Mouse (Mus musculus): ENCODE data around the gene Cox4i1. TPM values are rescaled to one million over a fixed set of nuclear protein-coding genes. Genes with fewer than 3 reads are reported as not detected.

Gene Cox4i1
- polyA plus RNA-seq, 1 experiment, result 976 TPM

DNA sequence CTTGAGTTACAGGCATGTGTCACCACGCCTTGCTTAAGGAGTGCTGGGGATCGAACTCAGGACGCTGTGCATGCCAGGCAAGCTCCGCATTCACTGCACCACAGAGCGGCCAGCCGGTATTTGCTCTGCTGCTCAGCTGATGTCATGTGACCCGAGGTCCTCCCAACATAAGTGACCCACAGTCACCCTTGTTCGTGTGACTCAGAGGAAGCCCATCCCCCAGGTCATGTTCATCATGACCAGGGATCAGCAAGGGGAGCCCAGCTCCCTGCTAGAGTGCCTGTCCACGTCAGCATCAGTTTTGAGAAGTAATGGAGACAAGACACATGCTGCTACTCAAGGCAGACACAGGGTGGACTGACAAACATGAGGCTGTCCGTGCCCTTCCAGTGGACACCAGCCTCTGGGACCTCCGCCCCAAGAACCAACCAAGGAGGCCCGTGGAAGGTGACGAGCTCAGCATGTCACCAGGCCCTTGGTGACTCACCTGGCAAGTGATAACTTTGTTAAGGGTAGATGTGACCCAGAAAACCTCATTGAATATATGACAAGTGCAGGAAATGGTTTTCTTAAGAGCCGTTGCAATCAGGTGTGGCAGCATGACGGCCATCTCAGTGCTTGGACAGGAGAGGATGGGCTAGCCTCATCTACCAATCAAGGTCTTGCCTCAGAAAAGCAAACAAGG, 48.1 kb downstream of the Cox4i1 start:
- no peak for TF ChIP-seq POLR2A (IDR thresholded peaks at IDR 0.05; ENCODE audit: borderline replicate concordance, extremely low read depth, insufficient read depth, insufficient read length, poor library complexity, severe bottlenecking)
- TF ChIP-seq CTCF (IDR thresholded peaks at IDR 0.05; ENCODE audit: borderline replicate concordance, extremely low read depth, insufficient read depth, insufficient read length), result no peak
- no peak for DNase-seq (ENCODE audit: low read depth)

DNA sequence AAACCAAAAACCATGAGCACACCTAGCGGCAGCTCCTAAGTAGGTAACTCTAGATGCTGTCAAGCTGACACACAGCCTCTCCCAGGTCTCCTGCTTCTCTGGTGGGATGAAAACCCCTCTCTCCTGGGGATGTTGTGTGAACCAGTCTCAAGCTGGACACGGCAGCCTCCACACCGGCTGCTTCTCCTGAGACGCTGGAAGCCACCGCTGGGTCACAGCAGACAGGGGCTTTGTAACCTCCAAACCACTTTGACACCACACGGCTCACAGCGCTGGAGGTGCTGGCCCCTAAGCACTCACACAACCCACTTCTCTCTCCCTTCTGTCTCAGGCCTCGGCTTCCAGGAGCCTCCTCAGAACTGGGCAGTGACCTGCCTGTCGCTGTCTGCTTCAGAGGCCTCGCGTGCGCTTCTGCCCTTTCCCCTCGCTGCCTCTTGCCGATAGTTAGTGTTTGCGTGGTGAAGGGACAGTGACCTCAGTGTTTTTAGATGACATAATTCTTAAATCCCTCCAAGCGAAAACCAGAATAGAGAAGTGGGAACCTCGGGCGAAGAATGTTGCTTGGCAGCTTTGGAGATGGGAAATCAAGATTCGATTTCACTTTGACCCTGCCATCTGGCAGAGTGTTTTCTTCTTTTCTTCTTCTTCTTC, 51.7 kb downstream of the Cox4i1 start:
- TF ChIP-seq POLR2A (IDR thresholded peaks at IDR 0.05; ENCODE audit: borderline replicate concordance, extremely low read depth, insufficient read depth, insufficient read length, poor library complexity, severe bottlenecking) (no peak), CTCF (IDR thresholded peaks at IDR 0.05; ENCODE audit: borderline replicate concordance, extremely low read depth, insufficient read depth, insufficient read length) (no peak)
- no peak for DNase-seq (ENCODE audit: low read depth)

DNA sequence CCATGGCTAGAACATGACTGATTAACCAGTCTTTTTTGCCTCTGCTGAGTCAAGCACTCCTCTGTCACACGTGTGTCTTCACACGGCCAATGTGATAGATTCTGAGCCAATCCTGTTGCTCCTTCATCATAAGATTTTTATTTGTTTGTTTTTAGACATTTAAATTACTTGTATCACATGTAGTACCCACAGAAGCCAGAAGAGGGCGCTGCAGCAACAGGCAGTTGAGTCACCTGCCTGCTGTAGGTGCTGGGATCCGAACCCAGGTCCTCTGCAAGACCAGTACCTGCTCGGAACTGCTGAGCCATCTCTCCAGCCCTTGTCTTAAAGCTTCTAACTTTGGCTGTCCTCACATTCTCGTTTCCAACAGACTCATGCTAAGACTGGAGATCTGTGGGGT, 55.0 kb downstream of the Cox4i1 start:
- TF ChIP-seq POLR2A (IDR thresholded peaks at IDR 0.05; ENCODE audit: borderline replicate concordance, extremely low read depth, insufficient read depth, insufficient read length, poor library complexity, severe bottlenecking) (no peak), CTCF (IDR thresholded peaks at IDR 0.05; ENCODE audit: borderline replicate concordance, extremely low read depth, insufficient read depth, insufficient read length) (peak; percentile 44)
- DNase-seq (ENCODE audit: low read depth), result no peak

Other genes starting within 250 kb of the Cox4i1 start
- gene Gins2, start 78.9 kb upstream of the Cox4i1 start, polyA plus RNA-seq (2012; rRNA removed), result 22.9 and 37.8 TPM in 2 replicates
- 6.0 and 7.4 TPM in 2 replicates for gene 1190005I06Rik, start 20.6 kb upstream of the Cox4i1 start, polyA plus RNA-seq (2012; rRNA removed)
- 3.1 and 3.3 TPM in 2 replicates for gene Gm27021, start 143 bp upstream of the Cox4i1 start, polyA plus RNA-seq (2012; rRNA removed)
- 79.7 and 127 TPM in 2 replicates for gene Emc8, start 351 bp downstream of the Cox4i1 start, polyA plus RNA-seq (2012; rRNA removed)
- 1.4 and 1.7 TPM in 2 replicates for gene Irf8, start 68.1 kb downstream of the Cox4i1 start, polyA plus RNA-seq (2012; rRNA removed)

Measured in brain, embryonic 14.5 days (tissue).